Mouse (Mus musculus) right cerebral cortex, postnatal 10 days (tissue): ENCODE data around the gene Lck.
"Not testable (repeated sequence)": the region's sequence is repeated elsewhere in the genome, so short reads cannot be mapped to it uniquely, and the experiment has no call there.

Experiments
- DNase-seq, 2 experiments: peaks; one replicate each; pipeline ENCODE4 v3.0.0; 2021; ENCODE audit warnings: low spot score in 2 of 2

Lck gene

GRCm38 (mm10) chr4:129555862-129556531 lies 17.4 kb downstream of the Lck start:
- peak; percentile 49 to 59 for DNase-seq

DNA sequence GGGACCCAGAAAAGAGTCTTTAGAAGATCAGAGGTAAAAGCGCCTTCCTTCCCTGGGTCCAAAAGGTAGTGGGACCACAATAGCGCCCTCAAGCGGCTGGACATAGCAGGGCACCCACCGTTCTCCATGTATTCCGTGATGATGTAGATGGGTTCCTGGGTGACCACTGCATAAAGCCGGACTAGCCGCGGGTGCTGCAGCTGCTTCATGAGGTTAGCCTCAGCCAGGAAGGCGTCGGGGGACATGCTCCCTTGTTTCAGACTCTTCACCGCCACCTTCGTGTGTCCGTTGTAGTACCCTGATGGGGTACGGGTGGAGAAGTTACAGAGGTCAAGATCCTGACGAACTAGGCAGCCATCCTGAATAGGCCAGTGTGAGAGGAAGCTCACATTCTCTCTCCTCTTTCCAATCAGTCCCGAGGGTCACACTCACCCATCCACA lies 18.0 kb downstream of the Lck start:
- peak; percentile 68 to 72 for DNase-seq

GRCm38 (mm10) chr4:129554512-129554911 lies 18.9 kb downstream of the Lck start:
- DNase-seq = not testable (repeated sequence)

GRCm38 (mm10) chr4:129550295-129550694 lies 23.1 kb downstream of the Lck start:
- no peak for DNase-seq

- no peak for DNase-seq
Observed at GRCm38 (mm10) chr4:129549306-129549705, 24.1 kb downstream of the Lck start.

DNA sequence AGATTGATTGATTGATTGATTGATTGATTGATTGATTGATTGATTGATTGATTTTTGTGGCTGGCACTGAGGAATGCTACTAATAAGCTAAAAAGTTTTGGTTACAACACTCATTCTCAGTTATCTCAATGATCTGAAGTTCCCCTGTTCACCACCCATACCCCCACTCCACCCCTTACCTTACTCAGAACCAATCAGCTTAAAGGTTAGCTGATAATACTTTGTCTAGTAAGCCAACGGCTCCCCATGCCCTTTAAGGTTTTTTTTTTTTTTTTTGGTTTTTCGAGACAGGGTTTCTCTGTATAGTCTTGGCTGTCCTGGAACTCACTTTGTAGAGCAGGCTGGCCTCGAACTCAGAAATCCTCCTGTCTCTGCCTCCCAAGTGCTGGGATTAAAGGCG lies 25.8 kb downstream of the Lck start:
- not testable (repeated sequence) for DNase-seq

DNA sequence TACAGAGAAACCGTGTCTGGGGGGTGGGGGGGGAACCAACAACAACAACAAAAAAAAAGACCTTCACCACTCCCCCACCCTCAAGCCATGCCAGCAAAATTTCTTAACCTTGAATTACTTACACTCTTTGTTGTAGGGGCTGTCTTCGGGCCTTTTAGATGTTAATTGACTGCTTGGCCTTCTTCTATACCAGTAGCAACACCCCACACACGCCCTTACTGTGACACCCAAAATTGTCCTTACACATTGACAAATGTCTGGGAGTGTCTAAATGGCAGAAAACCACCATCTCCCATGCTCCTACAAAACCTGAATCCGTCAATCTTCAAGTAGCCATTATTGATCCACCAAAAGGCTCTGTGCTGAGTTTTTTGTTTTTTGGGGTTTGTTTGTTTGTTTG lies 29.3 kb downstream of the Lck start:
- no peak for DNase-seq

- peak; percentile 98 for DNase-seq
Observed at GRCm38 (mm10) chr4:129542592-129543141, 30.8 kb downstream of the Lck start, which contains the start of gene Hdac1. TSS of gene Hdac1 (minus strand) at chr4:129542713.

DNA sequence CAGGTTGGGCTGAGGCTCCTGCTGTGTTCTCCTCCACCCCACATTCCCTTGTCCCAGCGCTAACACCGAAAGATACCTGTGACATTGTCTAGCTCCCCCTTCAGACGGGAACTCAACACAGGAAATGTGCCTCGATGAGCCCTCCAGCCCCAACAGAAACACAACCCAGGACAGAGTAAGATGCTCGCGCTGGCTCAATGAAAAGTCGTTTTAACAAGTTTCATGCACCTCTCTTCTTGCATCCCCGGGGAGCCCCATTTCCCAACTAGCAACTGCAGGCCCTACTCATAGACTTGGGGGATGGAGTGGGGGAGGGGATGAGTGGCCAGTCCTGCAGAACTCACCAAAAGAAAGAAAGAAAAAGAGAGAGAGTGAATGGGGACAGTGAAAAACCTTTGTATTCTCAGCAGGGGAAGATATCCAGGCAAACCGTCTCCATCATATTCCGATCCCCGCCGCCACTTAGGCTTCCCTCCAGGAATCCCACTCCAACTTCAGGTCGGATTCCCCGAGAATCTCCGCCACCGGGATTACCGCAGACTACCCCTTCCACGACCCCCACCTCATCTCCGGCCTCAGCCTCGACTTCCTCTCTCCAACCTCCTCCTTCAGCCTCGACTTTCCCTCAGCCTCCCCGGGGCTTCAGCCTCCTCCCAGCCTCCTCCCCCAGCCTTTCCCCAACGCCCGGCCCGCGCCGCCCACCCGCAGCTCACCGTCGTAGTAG lies 31.4 kb downstream of the Lck start:
- DNase-seq = no peak

- no peak for DNase-seq
Observed at GRCm38 (mm10) chr4:129540012-129540411, 33.4 kb downstream of the Lck start.

GRCm38 (mm10) chr4:129528901-129529300 lies 44.5 kb downstream of the Lck start:
- not testable (repeated sequence) for DNase-seq

DNA sequence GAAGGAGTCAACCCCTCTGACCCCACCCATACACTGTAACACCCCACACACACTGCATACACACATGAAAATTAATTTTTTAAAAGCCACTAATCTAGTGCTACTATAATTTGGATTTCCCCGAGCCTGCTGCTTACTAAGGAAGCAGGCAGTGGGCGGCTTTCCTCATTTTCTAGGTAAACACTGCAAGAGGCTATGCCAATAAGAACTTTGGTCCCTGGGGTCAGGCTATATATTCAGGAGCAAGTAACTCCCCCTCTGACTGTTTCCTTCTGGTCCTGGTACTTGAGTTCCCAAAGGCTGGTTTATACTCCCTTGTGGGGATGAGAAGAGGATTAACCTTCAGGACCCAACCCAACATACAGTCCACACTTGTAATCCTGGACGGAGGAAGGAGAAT lies 47.6 kb downstream of the Lck start:
- no peak for DNase-seq

- DNase-seq = no peak
Observed at GRCm38 (mm10) chr4:129525338-129525737, 48.1 kb downstream of the Lck start.

GRCm38 (mm10) chr4:129518519-129518918 lies 54.9 kb downstream of the Lck start:
- DNase-seq = no peak

DNA sequence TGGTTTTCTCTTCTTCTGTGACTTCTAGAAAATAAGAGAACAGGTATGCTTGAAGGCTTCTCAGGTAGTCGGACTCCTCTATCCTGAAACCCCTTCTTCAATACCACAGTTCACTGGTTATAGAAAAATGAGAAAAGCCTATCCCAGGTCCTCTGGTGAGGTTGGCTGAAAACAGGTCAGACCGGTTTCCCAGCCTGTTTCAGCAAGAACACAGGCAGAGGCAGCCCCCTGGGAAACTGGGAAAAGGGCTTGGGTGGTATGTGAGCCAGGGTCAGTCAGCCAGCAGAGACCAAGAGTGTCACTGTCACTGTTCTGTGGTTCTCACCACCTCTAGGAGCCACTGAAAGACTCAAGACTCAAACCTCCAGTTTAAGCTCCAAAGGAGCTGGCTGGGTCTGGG lies 56.5 kb downstream of the Lck start:
- DNase-seq = no peak

- DNase-seq = peak; percentile 73 to 80
Observed at GRCm38 (mm10) chr4:129514300-129514898, 59.0 kb downstream of the Lck start.

DNA sequence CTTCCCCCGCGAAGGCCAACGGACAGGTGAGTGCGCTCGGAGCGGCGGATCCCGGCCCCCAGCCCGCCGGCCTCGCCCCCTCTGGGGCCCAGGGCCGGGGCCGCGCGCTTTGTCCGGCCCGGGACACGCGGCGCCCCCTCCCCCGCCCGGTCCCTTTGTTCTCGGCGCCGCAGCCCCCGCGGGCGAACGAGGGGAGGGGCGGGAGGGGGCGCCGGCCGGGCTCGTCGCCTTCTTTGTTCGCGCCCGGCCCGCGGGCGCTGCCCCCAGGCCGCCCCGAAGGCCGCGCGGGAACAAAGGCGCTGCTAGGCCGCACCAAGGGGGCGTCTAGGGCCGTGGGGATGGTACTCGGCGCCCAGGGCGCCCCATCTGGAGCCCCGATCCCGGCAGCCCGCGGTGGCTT lies 59.5 kb downstream of the Lck start:
- no peak for DNase-seq

DNA sequence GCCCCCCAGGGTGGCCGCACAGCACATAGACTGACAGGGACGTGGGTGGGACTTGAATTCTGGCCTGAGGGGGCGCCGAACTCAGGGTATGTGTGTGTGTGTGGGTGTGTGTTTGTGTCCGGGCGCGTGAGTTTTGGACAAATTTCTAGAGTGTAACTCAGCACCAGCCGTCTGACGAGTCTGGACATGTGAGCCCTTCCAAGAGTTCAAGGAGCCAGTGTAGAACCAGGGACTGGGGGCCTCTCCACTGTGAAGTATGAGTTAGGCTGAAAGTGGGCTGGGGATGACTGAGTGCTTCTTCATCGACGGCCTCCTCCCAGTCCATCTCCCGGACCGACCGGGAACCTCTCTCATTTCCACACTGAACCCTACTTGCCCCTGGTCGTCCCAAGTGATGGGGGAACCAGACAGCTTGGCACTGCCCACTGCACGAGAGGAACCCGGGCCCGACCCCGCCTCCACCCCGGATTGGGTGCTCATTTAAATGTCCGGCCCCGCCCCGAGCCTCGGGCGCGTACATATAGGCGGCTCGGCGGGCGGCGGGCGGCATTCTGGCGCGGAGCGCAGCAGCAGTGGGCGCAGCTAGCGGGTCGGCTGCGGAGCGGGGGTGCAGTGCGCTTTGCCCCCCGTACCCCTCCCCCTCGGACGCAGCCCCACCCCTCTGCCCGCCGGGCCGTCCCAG lies 60.2 kb downstream of the Lck start, which contains the start of gene Marcksl1:
Marcksl1 (plus strand) TSS at position 496 of the 682 bp plus-strand sequence.
- DNase-seq = peak; percentile 95 to 96

DNA sequence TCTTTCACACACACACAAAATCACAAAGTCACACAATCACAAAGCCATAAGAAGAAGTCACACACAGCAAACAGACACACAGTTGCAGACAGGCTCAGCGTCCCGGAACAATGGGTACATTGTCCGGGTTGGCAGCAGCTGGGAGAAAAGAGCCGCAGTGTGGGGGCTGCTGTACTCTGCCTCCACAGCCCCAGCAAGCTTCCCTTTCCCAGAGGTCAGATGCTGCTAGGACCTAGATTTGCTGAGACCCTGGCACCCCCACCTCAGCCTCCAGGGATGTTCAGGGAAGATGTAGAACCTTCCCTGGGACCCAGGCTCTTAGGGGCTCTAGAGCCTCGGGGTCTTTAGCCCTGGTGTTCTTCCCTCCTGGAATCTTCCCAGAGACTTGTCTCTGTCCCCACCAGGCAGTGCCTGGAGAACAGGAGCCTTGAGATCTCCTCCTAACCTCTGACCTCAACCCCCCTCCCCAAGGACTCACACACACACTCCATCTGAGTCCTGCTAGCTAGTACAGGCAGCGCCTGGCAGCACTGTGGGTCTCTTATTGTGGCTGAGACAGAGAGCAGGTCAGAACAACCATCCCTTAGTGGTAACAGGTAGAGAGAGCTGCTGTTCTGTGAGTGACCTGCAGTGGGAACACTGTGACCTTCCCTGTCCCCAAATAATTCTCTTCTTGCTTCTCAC lies 61.9 kb downstream of the Lck start:
- DNase-seq = peak in 1 of 2 experiments; percentile 36

DNA sequence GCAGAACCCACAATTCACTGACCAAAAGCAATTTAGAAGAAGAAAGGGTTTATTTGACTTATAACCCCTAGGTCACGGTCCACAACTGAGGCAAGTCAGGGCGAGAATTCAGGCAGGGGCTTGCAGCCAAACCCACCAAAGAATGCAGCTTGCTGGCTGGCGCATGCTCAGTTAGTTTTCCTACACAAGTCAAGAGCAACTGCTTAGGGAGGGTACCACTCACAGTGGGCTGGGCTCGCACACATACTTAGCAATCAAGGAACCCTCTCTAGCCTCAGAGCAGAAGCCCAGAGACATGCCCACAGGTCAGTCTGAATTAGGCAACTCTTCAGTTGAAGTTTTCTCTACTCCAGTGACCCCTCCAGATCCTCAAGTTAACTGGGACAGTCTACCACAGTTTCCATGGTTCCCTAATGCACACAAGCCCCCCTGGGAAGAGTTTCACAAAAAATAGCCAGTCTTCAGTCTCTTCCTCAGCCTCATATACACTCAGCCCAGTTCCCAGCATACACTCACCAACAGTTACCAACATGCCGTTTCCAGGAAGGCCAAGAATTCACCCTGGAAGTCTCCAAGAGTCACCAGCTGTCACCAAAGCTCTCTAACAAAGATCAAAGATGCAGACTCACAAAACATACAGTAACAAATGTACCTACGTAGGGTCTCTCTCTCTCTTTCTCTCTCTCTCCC lies 62.6 kb downstream of the Lck start:
- peak in 1 of 2 experiments; percentile 35 for DNase-seq

GRCm38 (mm10) chr4:129509650-129510049 lies 63.8 kb downstream of the Lck start:
- no peak for DNase-seq
